Mouse (Mus musculus): ENCODE data around the gene Ghitm.
"Not testable (repeated sequence)": the region's sequence is repeated elsewhere in the genome, so short reads cannot be mapped to it uniquely, and the experiment has no call there.

The Ghitm gene

GRCm38 (mm10) chr14:37135127-37135593, at the start of gene Ghitm:
TSS of gene Ghitm (minus strand) at chr14:37135272.
- DNase-seq (ENCODE audit: low read depth), result peak; percentile 90

GRCm38 (mm10) chr14:37184871-37185270, 49.8 kb upstream of the Ghitm start:
- DNase-seq (ENCODE audit: low read depth), result no peak

GRCm38 (mm10) chr14:37174484-37174883, 39.4 kb upstream of the Ghitm start:
- DNase-seq (ENCODE audit: low read depth), result no peak

GRCm38 (mm10) chr14:37165266-37165926, 30.3 kb upstream of the Ghitm start:
- no peak for DNase-seq (ENCODE audit: low read depth)

GRCm38 (mm10) chr14:37164392-37165032, 29.4 kb upstream of the Ghitm start:
- no peak for DNase-seq (ENCODE audit: low read depth)

- no peak for DNase-seq (ENCODE audit: low read depth)
Measured at GRCm38 (mm10) chr14:37163277-37163956, 28.3 kb upstream of the Ghitm start.

GRCm38 (mm10) chr14:37154391-37154790, 19.3 kb upstream of the Ghitm start:
- no peak for DNase-seq (ENCODE audit: low read depth)

- no peak for DNase-seq (ENCODE audit: low read depth)
Measured at GRCm38 (mm10) chr14:37139051-37139710, 4.1 kb upstream of the Ghitm start.

- DNase-seq (ENCODE audit: low read depth), result not testable (repeated sequence)
Measured at GRCm38 (mm10) chr14:37137596-37137995, 2.5 kb upstream of the Ghitm start.

GRCm38 (mm10) chr14:37136110-37136509, 1.0 kb upstream of the Ghitm start:
- no peak for DNase-seq (ENCODE audit: low read depth)

- no peak for DNase-seq (ENCODE audit: low read depth)
Measured at GRCm38 (mm10) chr14:37135671-37136070, 599 bp upstream of the Ghitm start.

- peak; percentile 19 for DNase-seq (ENCODE audit: low read depth)
Measured at GRCm38 (mm10) chr14:37134304-37135126, 557 bp downstream of the Ghitm start.

- DNase-seq (ENCODE audit: low read depth), result peak; percentile 25
Measured at GRCm38 (mm10) chr14:37127652-37128051, 7.4 kb downstream of the Ghitm start.

GRCm38 (mm10) chr14:37119233-37119632, 15.8 kb downstream of the Ghitm start:
- DNase-seq (ENCODE audit: low read depth), result no peak

- DNase-seq (ENCODE audit: low read depth), result no peak
Measured at GRCm38 (mm10) chr14:37113922-37114321, 21.1 kb downstream of the Ghitm start, which contains the start of gene 2610528A11Rik. TSS of gene 2610528A11Rik (minus strand) at chr14:37114022.

GRCm38 (mm10) chr14:37112931-37113330, 22.1 kb downstream of the Ghitm start:
- DNase-seq (ENCODE audit: low read depth), result no peak

- no peak for DNase-seq (ENCODE audit: low read depth)
Measured at GRCm38 (mm10) chr14:37111371-37111770, 23.7 kb downstream of the Ghitm start.

- DNase-seq (ENCODE audit: low read depth), result no peak
Measured at GRCm38 (mm10) chr14:37110456-37110855, 24.6 kb downstream of the Ghitm start.

GRCm38 (mm10) chr14:37109975-37110374, 25.1 kb downstream of the Ghitm start:
- no peak for DNase-seq (ENCODE audit: low read depth)

GRCm38 (mm10) chr14:37109460-37109859, 25.6 kb downstream of the Ghitm start:
- no peak for DNase-seq (ENCODE audit: low read depth)

GRCm38 (mm10) chr14:37105846-37106245, 29.2 kb downstream of the Ghitm start:
- no peak for DNase-seq (ENCODE audit: low read depth)
